Mouse (Mus musculus) liver, adult 2 months (tissue): ENCODE measurements at regions not wholly inside any gene's neighbourhood (a gene's known extent, or its start where the extent isn't known, plus 50 kb on each side); places are given as distances from the start of the nearest gene placed in this dataset.

ENCODE experiments used
- CTCF ChIP-seq: fragments of 200-500 bp; IDR thresholded peaks from 2 replicates; pipeline ENCODE4 v1.5.1; 2011; ENCODE audit warnings: low read depth, low read length, control low read depth
- POLR2A ChIP-seq: fragments of 200-500 bp; IDR thresholded peaks from 2 replicates; pipeline ENCODE4 v1.6.1; 2011; ENCODE audit warnings: low read length, control low read depth; ENCODE audit not compliant: insufficient read depth; ENCODE audit errors: extremely low read depth

DNA sequence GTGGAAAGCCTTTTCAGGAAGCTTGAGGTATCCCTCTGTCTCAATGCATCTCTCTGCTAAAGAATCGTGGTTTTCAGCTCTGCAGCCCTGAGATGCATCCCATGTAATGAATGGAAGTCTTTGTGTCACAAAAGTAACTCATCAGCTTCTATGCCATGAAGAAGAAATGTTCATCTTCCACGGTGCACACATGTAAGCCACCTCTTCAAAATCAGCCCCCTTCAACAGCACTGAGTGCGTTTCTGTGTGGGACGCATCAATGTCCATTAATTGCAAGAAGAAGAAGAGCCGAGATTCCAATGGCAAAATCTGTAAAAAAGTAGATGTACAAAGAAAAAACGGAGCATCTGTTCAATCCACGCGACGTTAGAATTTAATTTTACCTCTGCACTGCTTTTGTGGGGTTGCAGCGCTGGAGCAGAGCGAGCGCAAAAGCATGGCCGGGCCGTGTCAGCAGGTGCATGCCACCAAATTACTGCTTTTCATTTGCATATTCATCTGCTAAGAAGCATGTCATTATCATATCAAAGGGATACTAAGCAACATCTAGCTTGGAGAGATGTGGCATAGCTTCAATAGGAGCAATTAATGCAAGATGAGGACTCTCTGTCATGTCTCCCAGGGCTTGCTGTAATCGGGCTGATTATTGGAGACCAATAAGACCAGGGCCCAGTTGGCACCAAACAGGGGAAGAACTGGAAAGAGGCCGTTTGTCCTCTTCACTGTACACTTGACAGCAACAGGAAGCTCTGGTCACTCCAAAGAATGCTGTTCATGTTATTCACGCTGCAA lies 185.0 kb upstream of the Sox2 start:
- TF ChIP-seq CTCF (no peak), POLR2A (no peak)
